Mouse (Mus musculus) kidney, adult 9 months (tissue): ENCODE results near the gene Gm13272.
"Not testable (repeated sequence)": the region's sequence is repeated elsewhere in the genome, so short reads cannot be mapped to it uniquely, and the experiment has no call there.

Experiments used
- DNase-seq: peaks from one replicate; pipeline ENCODE4 v3.0.0; 2022

Gene Gm13272

GRCm38 (mm10) chr4:88788402-88788801, 8.8 kb downstream of the Gm13272 start, which contains the start of gene Gm13277:
Gene Gm13277 (plus strand): TSS chr4:88788632.
- peak; percentile 85 for DNase-seq

- not testable (repeated sequence) for DNase-seq
Measured at GRCm38 (mm10) chr4:88791250-88791649, 11.6 kb downstream of the Gm13272 start, which contains the start of gene Gm13278. Gene Gm13278 (plus strand): TSS chr4:88791550.

- peak; percentile 77 for DNase-seq
Measured at GRCm38 (mm10) chr4:88793936-88794675, 14.5 kb downstream of the Gm13272 start, which contains the start of gene Gm13275. Gene Gm13275 (plus strand): TSS chr4:88794487.

GRCm38 (mm10) chr4:88797097-88797496, 17.4 kb downstream of the Gm13272 start, which contains the start of gene Gm13279:
Gene Gm13279 (plus strand): TSS chr4:88797397.
- not testable (repeated sequence) for DNase-seq

GRCm38 (mm10) chr4:88799365-88799764, 19.7 kb downstream of the Gm13272 start, which contains the start of gene Gm13285:
Gene Gm13285 (plus strand): TSS chr4:88799665.
- not testable (repeated sequence) for DNase-seq

GRCm38 (mm10) chr4:88802954-88803353, 23.3 kb downstream of the Gm13272 start, which contains the start of gene Gm13287:
Gene Gm13287 (plus strand): TSS chr4:88803254.
- not testable (repeated sequence) for DNase-seq

GRCm38 (mm10) chr4:88805231-88805630, 25.6 kb downstream of the Gm13272 start, which contains the start of gene Gm13288:
Gene Gm13288 (plus strand): TSS chr4:88805531.
- DNase-seq = not testable (repeated sequence)

- peak; percentile 40 for DNase-seq
Measured at GRCm38 (mm10) chr4:88805761-88806160, 26.1 kb downstream of the Gm13272 start.

GRCm38 (mm10) chr4:88815928-88816327, 36.3 kb downstream of the Gm13272 start, which contains the start of gene Ifna7:
Gene Ifna7 (plus strand): TSS chr4:88816228.
- no peak for DNase-seq

- DNase-seq = no peak
Measured at GRCm38 (mm10) chr4:88819659-88820058, 40.0 kb downstream of the Gm13272 start, which contains the start of gene Ifna11. Gene Ifna11 (plus strand): TSS chr4:88819959.

- DNase-seq = peak; percentile 4
Measured at GRCm38 (mm10) chr4:88822995-88823394, 43.3 kb downstream of the Gm13272 start.

GRCm38 (mm10) chr4:88827116-88827515, 47.5 kb downstream of the Gm13272 start, which contains the start of gene Ifna6:
Gene Ifna6 (plus strand): TSS chr4:88827416.
- not testable (repeated sequence) for DNase-seq
